21 mouse cellular contexts compared by ENCODE assay signal in genomic region chr1:177637061-177637460, GRCm38 (mm10).
DNase-seq lines count a peak whose midpoint lies in the region; ATAC-seq and TF ChIP-seq lines count a peak whose summit lies in the region.
"Had no signal": no experiment of that assay in that cellular context is flagged by ENCODE, and none has a peak within 500 bp of the region (broad histone marks: within the 10 kb centered on the region; RNA-seq: fewer than 3 reads in every experiment).

No protein-coding gene starts in this region.

- H3K27ac ChIP-seq in heart, adult 2 months, result peak overlapping the region; percentile 67
- no peak overlapping the region for H3K27ac ChIP-seq in heart, embryonic 10.5 days
- H3K27ac ChIP-seq in lung, embryonic 15.5 days, result peak overlapping the region; percentile 33; the same call in 1 of the 2 replicates
- 0 out of 2 replicates have a peak overlapping the region, but pooled peaks have one; percentile 15 for H3K27ac ChIP-seq in heart, embryonic 15.5 days
- H3K27ac ChIP-seq: forebrain, embryonic 13.5 days; left cerebral cortex, adult 2 months had no signal

- H3K4me2 ChIP-seq in lung, embryonic 15.5 days, result no peak overlapping the region
- H3K4me2 ChIP-seq in heart, embryonic 15.5 days, result no peak overlapping the region
- H3K4me2 ChIP-seq: forebrain, embryonic 13.5 days; liver, embryonic 11.5 days had no signal

- 60% methylated on average over 9 of the region's 9 CpGs for WGBS in heart, adult 2 months
- 76% methylated on average over 9 of the region's 9 CpGs for WGBS in heart, embryonic 10.5 days
- WGBS in lung, embryonic 15.5 days, result 64% methylated on average over 9 of the region's 9 CpGs
- 81% methylated on average over 9 of the region's 9 CpGs for WGBS in heart, embryonic 15.5 days

- 0 out of 2 replicates have a peak, but pooled peaks have one; percentile 45 for TF ChIP-seq EP300 in heart, adult 2 months (IDR thresholded peaks at IDR 0.05; ENCODE audit: insufficient read depth, low read depth, low read length)

- peaks cover 7% of the 10 kb centered on the region for H3K4me1 ChIP-seq in heart, adult 2 months (ENCODE audit: control insufficient read depth, insufficient read depth, low read length)
- peaks cover 7% of the 10 kb centered on the region for H3K4me1 ChIP-seq in heart, embryonic 10.5 days
- no peaks in the 10 kb centered on the region for H3K4me1 ChIP-seq in lung, embryonic 15.5 days
- no peaks in the 10 kb centered on the region for H3K4me1 ChIP-seq in heart, embryonic 15.5 days (replicated peaks)

- no peak overlapping the region for H3K4me3 ChIP-seq in heart, adult 2 months
- H3K4me3 ChIP-seq in heart, embryonic 10.5 days, result no peak overlapping the region
- no peak overlapping the region for H3K4me3 ChIP-seq in lung, embryonic 15.5 days
- no peak overlapping the region for H3K4me3 ChIP-seq in heart, embryonic 15.5 days
- H3K4me3 ChIP-seq: forebrain, embryonic 13.5 days; left cerebral cortex, adult 2 months had no signal

- TF ChIP-seq CTCF in heart, adult 2 months (IDR thresholded peaks at IDR 0.05), result no peak

- intact Hi-C loops in heart, adult 2 months (cut with DNase I), result loop anchor here (2.0 to 5.0 kb wide), 3 partner anchors 45 to 194 kb away; partner anchors contain the start of gene Zbtb18

- peak in 1 of 2 experiments; percentile 38 for DNase-seq in heart, adult 2 months
- no peak for DNase-seq in heart, embryonic 10.5 days (ENCODE audit: low spot score)
- no peak for DNase-seq in lung, postnatal 36 days
- peak; percentile 18 for DNase-seq in heart, postnatal 4 days
- no peak for DNase-seq in right cerebral cortex, adult 2 months (ENCODE audit: low spot score in 2 of 2)
- DNase-seq: adrenal gland, postnatal 36 days; B cell, adult 2 months; cerebellum, adult 18-20 months; cerebellum, postnatal 25 days; gastrocnemius, postnatal 25 days; kidney, adult 2 months; kidney, postnatal 36 days; lung, postnatal 14 days; right cerebral cortex, postnatal 25 days; thymus, adult 2 months had no signal

- H3K36me3 ChIP-seq in heart, adult 2 months (ENCODE audit: control insufficient read depth, insufficient read depth, low read length), result no peaks in the 10 kb centered on the region
- H3K36me3 ChIP-seq in heart, embryonic 10.5 days, result no peaks in the 10 kb centered on the region
- H3K36me3 ChIP-seq in lung, embryonic 15.5 days, result no peaks in the 10 kb centered on the region
- no peaks in the 10 kb centered on the region for H3K36me3 ChIP-seq in heart, embryonic 15.5 days

- peak; percentile 22; the same call in 1 of the 2 replicates for TF ChIP-seq POLR2A in heart, adult 2 months (IDR thresholded peaks at IDR 0.05; ENCODE audit: insufficient read depth, low read depth, low read length)

- no peaks in the 10 kb centered on the region for H3K79me2 ChIP-seq in heart, adult 2 months (replicated peaks; ENCODE audit: control insufficient read depth, insufficient read depth, low read length)

- no peaks in the 10 kb centered on the region for H3K27me3 ChIP-seq in heart, adult 2 months (ENCODE audit: control insufficient read depth, insufficient read depth, low read length)
- H3K27me3 ChIP-seq in heart, embryonic 10.5 days (ENCODE audit: insufficient read depth, poor library complexity, severe bottlenecking), result no peaks in the 10 kb centered on the region
- no peaks in the 10 kb centered on the region for H3K27me3 ChIP-seq in lung, embryonic 15.5 days
- no peaks in the 10 kb centered on the region; the same call in 1 of the 2 replicates for H3K27me3 ChIP-seq in heart, embryonic 15.5 days
- H3K27me3 ChIP-seq: forebrain, embryonic 13.5 days had no signal

- H3K9ac ChIP-seq in heart, adult 2 months (ENCODE audit: low read depth, low read length), result no peak overlapping the region
- no peak overlapping the region for H3K9ac ChIP-seq in lung, embryonic 15.5 days
- no peak overlapping the region for H3K9ac ChIP-seq in heart, embryonic 15.5 days
- H3K9ac ChIP-seq: forebrain, embryonic 13.5 days had no signal

- no peak for ATAC-seq in lung, embryonic 15.5 days (ENCODE audit: borderline replicate concordance, extremely low read depth, low FRiP score, low TSS enrichment)
- no peak for ATAC-seq in heart, embryonic 15.5 days (replicated peaks; ENCODE audit: insufficient number of reproducible peaks, insufficient read depth, low FRiP score, low read depth)
- ATAC-seq: forebrain, embryonic 13.5 days; hindbrain, embryonic 16.5 days had no signal

- H3K9me3 ChIP-seq in heart, embryonic 10.5 days, result no peaks in the 10 kb centered on the region
- H3K9me3 ChIP-seq in lung, embryonic 15.5 days, result no peaks in the 10 kb centered on the region
- no peaks in the 10 kb centered on the region for H3K9me3 ChIP-seq in heart, embryonic 15.5 days (replicated peaks)
- H3K9me3 ChIP-seq: forebrain, embryonic 13.5 days had no signal
